Mouse (Mus musculus) heart, embryonic 13.5 days (tissue): Measurements from ENCODE around the gene Fam222b. TPM values are rescaled to one million over a fixed set of nuclear protein-coding genes. Genes with fewer than 3 reads are reported as not detected.

Experiments used
- ATAC-seq: fragments of 200-750 bp; cut with Nextera tagmentation; 2 replicates; pipeline ENCODE4 v1.8.0; 2017; ENCODE audit warnings: moderate TSS enrichment; ENCODE audit not compliant: insufficient number of reproducible peaks, low FRiP score, low TSS enrichment; ENCODE audit errors: extremely low read depth
- H3K27ac ChIP-seq: fragments of 300-500 bp; sonication (generic); replicated peaks from 2 replicates; pipeline ENCODE4 v1.5.1; 2015; ENCODE audit warnings: moderate library complexity, mild to moderate bottlenecking, inconsistent platforms
- H3K27me3 ChIP-seq: fragments of 300-500 bp; sonication (generic); replicated peaks from 2 replicates; pipeline ENCODE4 v1.6.1; 2015; ENCODE audit warnings: mild to moderate bottlenecking, inconsistent platforms
- H3K36me3 ChIP-seq: fragments of 300-500 bp; sonication (generic); 2 replicates; pipeline ENCODE4 v1.6.1; 2015; ENCODE audit warnings: mild to moderate bottlenecking, inconsistent platforms
- H3K4me1 ChIP-seq: fragments of 300-500 bp; sonication (generic); 2 replicates; pipeline ENCODE4 v1.6.1; 2015; ENCODE audit warnings: inconsistent platforms
- H3K4me2 ChIP-seq: fragments of 300-500 bp; sonication (generic); 2 replicates; pipeline ENCODE4 v1.6.1; 2015; ENCODE audit warnings: inconsistent platforms, mild to moderate bottlenecking, moderate library complexity
- H3K4me3 ChIP-seq: fragments of 300-500 bp; sonication (generic); 2 replicates; pipeline ENCODE4 v1.5.1; 2015; ENCODE audit warnings: moderate library complexity, mild to moderate bottlenecking, inconsistent platforms
- H3K9ac ChIP-seq: fragments of 300-500 bp; sonication (generic); 2 replicates; pipeline ENCODE4 v1.6.1; 2015; ENCODE audit warnings: inconsistent platforms, mild to moderate bottlenecking, moderate library complexity
- H3K9me3 ChIP-seq: fragments of 300-500 bp; sonication (generic); 2 replicates; pipeline ENCODE4 v1.6.1; 2016; ENCODE audit warnings: inconsistent platforms
- WGBS: fragments of 180-500 bp; shearing (Covaris S2); methylation state at CpG from one replicate; pipeline ENCODE4 v1.1.7; 2015; ENCODE audit warnings: mixed read lengths; 5-methylcytosine and 5-hydroxymethylcytosine counted together
- polyA plus RNA-seq: library from polyadenylated mRNA; unstranded; fragments of >200 nt; fragmentation: Nextera tagmentation; extraction: Ambion mirVana; gene quantifications from 2 replicates; pipeline ENCODE4 v1.2.1, GENCODE M21; 2015

The Fam222b gene
- polyA plus RNA-seq, 1 experiment from 2014 or later: 16.5 TPM

- Histone ChIP-seq H3K9me3 (no peaks in the 10 kb centered on the region), H3K4me2 (peak overlapping the region; percentile 81), H3K9ac (peak overlapping the region; percentile 86), H3K27ac (peak overlapping the region; percentile 97), H3K4me3 (peak overlapping the region; percentile 66), H3K36me3 (peaks cover 33% of the 10 kb centered on the region), H3K27me3 (no peaks in the 10 kb centered on the region), H3K4me1 (peaks cover 58% of the 10 kb centered on the region)
- ATAC-seq: no peak
- WGBS: 6% methylated on average over 10 of the region's 10 CpGs
Observed at GRCm38 (mm10) chr11:78175771-78176401, 81.4 kb downstream of the Fam222b start.

- no peaks in the 10 kb centered on the region for H3K9me3 ChIP-seq
- H3K9ac ChIP-seq: peak within 1 kb of the TSS; percentile 86
- H3K36me3 ChIP-seq: peaks cover 34% of the 10 kb centered on the region
- peak; percentile 52 for ATAC-seq
- H3K4me2 ChIP-seq: peak within 1 kb of the TSS; percentile 81
- peaks cover 63% of the 10 kb centered on the region for H3K4me1 ChIP-seq
- H3K27me3 ChIP-seq: no peaks in the 10 kb centered on the region
- under 1% methylated on average over 32 of the region's 32 CpGs for WGBS
- peak within 1 kb of the TSS; percentile 66 for H3K4me3 ChIP-seq
- peak within 1 kb of the TSS; percentile 97 for H3K27ac ChIP-seq
Observed at GRCm38 (mm10) chr11:78176402-78176862, 82.0 kb downstream of the Fam222b start, which contains the start of the genes Nek8 and Tlcd1. TSS of gene Nek8 (minus strand) at chr11:78176675. TSS of gene Tlcd1 (plus strand) at chr11:78176711.

GRCm38 (mm10) chr11:78176905-78177331 is 82.5 kb downstream of the Fam222b start:
- no peaks in the 10 kb centered on the region for H3K9me3 ChIP-seq
- H3K27ac ChIP-seq: peak overlapping the region; percentile 97
- no peak for ATAC-seq
- H3K4me1 ChIP-seq: peaks cover 67% of the 10 kb centered on the region
- H3K9ac ChIP-seq: peak overlapping the region; percentile 86
- WGBS: under 1% methylated on average over 23 of the region's 23 CpGs
- no peaks in the 10 kb centered on the region for H3K27me3 ChIP-seq
- peak overlapping the region; percentile 81 for H3K4me2 ChIP-seq
- H3K4me3 ChIP-seq: peak overlapping the region; percentile 66
- H3K36me3 ChIP-seq: peaks cover 35% of the 10 kb centered on the region

GRCm38 (mm10) chr11:78177437-78177836 is 83.0 kb downstream of the Fam222b start:
- Histone ChIP-seq H3K4me1 (peaks cover 67% of the 10 kb centered on the region), H3K9ac (peak overlapping the region; percentile 86), H3K27ac (peak overlapping the region; percentile 97), H3K4me2 (peak overlapping the region; percentile 81), H3K9me3 (no peaks in the 10 kb centered on the region), H3K36me3 (peaks cover 35% of the 10 kb centered on the region), H3K27me3 (no peaks in the 10 kb centered on the region), H3K4me3 (peak overlapping the region; percentile 66)
- under 1% methylated on average over 10 of the region's 10 CpGs for WGBS
- no peak for ATAC-seq

GRCm38 (mm10) chr11:78177903-78178858 is 83.7 kb downstream of the Fam222b start:
- no peaks in the 10 kb centered on the region for H3K27me3 ChIP-seq
- H3K4me3 ChIP-seq: peak overlapping the region; percentile 66
- peak overlapping the region; percentile 97 for H3K27ac ChIP-seq
- peak overlapping the region; percentile 81 for H3K4me2 ChIP-seq
- ATAC-seq: peak; percentile 71
- WGBS: under 1% methylated on average over 83 of the region's 84 CpGs
- peaks cover 34% of the 10 kb centered on the region for H3K36me3 ChIP-seq
- H3K9ac ChIP-seq: peak overlapping the region; percentile 86
- peaks cover 63% of the 10 kb centered on the region for H3K4me1 ChIP-seq
- H3K9me3 ChIP-seq: no peaks in the 10 kb centered on the region

GRCm38 (mm10) chr11:78178859-78179437 is 84.5 kb downstream of the Fam222b start:
- Histone ChIP-seq H3K4me3 (peak overlapping the region; percentile 66), H3K36me3 (peaks cover 34% of the 10 kb centered on the region), H3K27me3 (no peaks in the 10 kb centered on the region), H3K27ac (peak overlapping the region; percentile 97), H3K9me3 (no peaks in the 10 kb centered on the region), H3K4me2 (peak overlapping the region; percentile 81), H3K9ac (peak overlapping the region; percentile 86), H3K4me1 (peaks cover 65% of the 10 kb centered on the region)
- ATAC-seq: peak; percentile 0; the same call in 1 of the 2 replicates
- WGBS: 1% methylated on average over 29 of the region's 29 CpGs

- 21% methylated on average over 8 of the region's 8 CpGs for WGBS
- ATAC-seq: no peak
- peak overlapping the region; percentile 97 for H3K27ac ChIP-seq
Observed at GRCm38 (mm10) chr11:78179438-78179999, 85.1 kb downstream of the Fam222b start.

GRCm38 (mm10) chr11:78180081-78180761 is 85.8 kb downstream of the Fam222b start:
- 59% methylated on average over 6 of the region's 6 CpGs for WGBS
- Histone ChIP-seq H3K9ac (peak overlapping the region; percentile 86), H3K27me3 (no peaks in the 10 kb centered on the region), H3K4me1 (peaks cover 57% of the 10 kb centered on the region), H3K4me3 (peak overlapping the region; percentile 66), H3K36me3 (peaks cover 34% of the 10 kb centered on the region), H3K27ac (no peak overlapping the region), H3K4me2 (peak overlapping the region; percentile 81), H3K9me3 (no peaks in the 10 kb centered on the region)
- no peak for ATAC-seq

More at GRCm38 (mm10) chr11:78179438-78179999, 85.1 kb downstream of the Fam222b start:
- peak overlapping the region; percentile 66 for H3K4me3 ChIP-seq
- peak overlapping the region; percentile 86 for H3K9ac ChIP-seq
- peaks cover 64% of the 10 kb centered on the region for H3K4me1 ChIP-seq
- H3K9me3 ChIP-seq: no peaks in the 10 kb centered on the region
- no peaks in the 10 kb centered on the region for H3K27me3 ChIP-seq
- H3K36me3 ChIP-seq: peaks cover 34% of the 10 kb centered on the region
- peak overlapping the region; percentile 81 for H3K4me2 ChIP-seq

- H3K4me2 ChIP-seq: peak overlapping the region; percentile 86
- H3K27me3 ChIP-seq: no peaks in the 10 kb centered on the region
- H3K27ac ChIP-seq: no peak overlapping the region
- no peak for ATAC-seq
- H3K9ac ChIP-seq: peak overlapping the region; percentile 92
- H3K9me3 ChIP-seq: no peaks in the 10 kb centered on the region
- peaks cover 49% of the 10 kb centered on the region for H3K4me1 ChIP-seq
- 35% methylated on average over 2 of the region's 2 CpGs for WGBS
- H3K36me3 ChIP-seq: peaks cover 34% of the 10 kb centered on the region
- peak overlapping the region; percentile 73 for H3K4me3 ChIP-seq
Observed at GRCm38 (mm10) chr11:78181830-78182357, 87.4 kb downstream of the Fam222b start.

GRCm38 (mm10) chr11:78182450-78182849 is 88.0 kb downstream of the Fam222b start:
- ATAC-seq: no peak
- Histone ChIP-seq H3K27me3 (no peaks in the 10 kb centered on the region), H3K4me1 (peaks cover 47% of the 10 kb centered on the region), H3K4me2 (peak overlapping the region; percentile 86), H3K27ac (peak overlapping the region; percentile 89; the same call in 1 of the 2 replicates), H3K4me3 (peak overlapping the region; percentile 73), H3K36me3 (peaks cover 34% of the 10 kb centered on the region), H3K9ac (peak overlapping the region; percentile 92), H3K9me3 (no peaks in the 10 kb centered on the region)
- WGBS: 2% methylated on average over 7 of the region's 7 CpGs
